Mouse (Mus musculus): ENCODE measurements around the gene Zwint. TPM values are rescaled to one million over a fixed set of nuclear protein-coding genes. Genes with fewer than 3 reads are reported as not detected.

Gene Zwint
- polyA plus RNA-seq, 1 experiment from 2014 or later = 261 TPM

- Histone ChIP-seq H3K9me3 (no peaks in the 10 kb centered on the region), H3K4me1 (no peaks in the 10 kb centered on the region), H3K27ac (no peak overlapping the region), H3K9ac (no peak overlapping the region), H3K4me3 (no peak overlapping the region), H3K27me3 (no peaks in the 10 kb centered on the region), H3K4me2 (replicated peaks) (no peak overlapping the region), H3K36me3 (peaks cover 52% of the 10 kb centered on the region)
- ATAC-seq (ENCODE audit: low FRiP score, low read depth) = no peak
- WGBS = 93% methylated on average over 1 of the region's 1 CpGs
These were observed 14.4 kb downstream of the Zwint start for GRCm38 (mm10) chr10:72669086-72669485.

GRCm38 (mm10) chr10:72675971-72676370, 21.3 kb downstream of the Zwint start:
- ATAC-seq (ENCODE audit: low FRiP score, low read depth) = no peak
- H3K27me3 ChIP-seq = no peaks in the 10 kb centered on the region
- 91% methylated on average over 6 of the region's 6 CpGs for WGBS
- no peak overlapping the region for H3K27ac ChIP-seq
- H3K4me3 ChIP-seq = no peak overlapping the region
- no peaks in the 10 kb centered on the region for H3K9me3 ChIP-seq
- H3K4me2 ChIP-seq (replicated peaks) = no peak overlapping the region
- no peak overlapping the region for H3K9ac ChIP-seq
- no peaks in the 10 kb centered on the region for H3K4me1 ChIP-seq
- peaks cover 11% of the 10 kb centered on the region for H3K36me3 ChIP-seq

- no peaks in the 10 kb centered on the region for H3K9me3 ChIP-seq
- H3K27ac ChIP-seq = no peak overlapping the region
- H3K4me2 ChIP-seq (replicated peaks) = no peak overlapping the region
- H3K4me1 ChIP-seq = no peaks in the 10 kb centered on the region
- 98% methylated on average over 1 of the region's 1 CpGs for WGBS
- H3K27me3 ChIP-seq = no peaks in the 10 kb centered on the region
- no peak for ATAC-seq (ENCODE audit: low FRiP score, low read depth)
- peaks cover 10% of the 10 kb centered on the region for H3K36me3 ChIP-seq
- H3K9ac ChIP-seq = no peak overlapping the region
- no peak overlapping the region for H3K4me3 ChIP-seq
These were observed 21.9 kb downstream of the Zwint start for GRCm38 (mm10) chr10:72676550-72676949.

- no peak overlapping the region for H3K4me3 ChIP-seq
These were observed 24.4 kb downstream of the Zwint start for GRCm38 (mm10) chr10:72679086-72679485.

GRCm38 (mm10) chr10:72701092-72701491, 46.4 kb downstream of the Zwint start:
- no peaks in the 10 kb centered on the region for H3K4me1 ChIP-seq
- no peak overlapping the region for H3K9ac ChIP-seq
- H3K36me3 ChIP-seq = no peaks in the 10 kb centered on the region
- no peak overlapping the region for H3K27ac ChIP-seq
- H3K9me3 ChIP-seq = no peaks in the 10 kb centered on the region
- H3K27me3 ChIP-seq = no peaks in the 10 kb centered on the region
- ATAC-seq (ENCODE audit: low FRiP score, low read depth) = no peak
- H3K4me3 ChIP-seq = no peak overlapping the region
- H3K4me2 ChIP-seq (replicated peaks) = no peak overlapping the region
- 76% methylated on average over 5 of the region's 5 CpGs for WGBS

More at GRCm38 (mm10) chr10:72679086-72679485, 24.4 kb downstream of the Zwint start:
- Histone ChIP-seq H3K9ac (no peak overlapping the region), H3K27me3 (no peaks in the 10 kb centered on the region), H3K36me3 (peaks cover 6% of the 10 kb centered on the region), H3K9me3 (no peaks in the 10 kb centered on the region), H3K27ac (no peak overlapping the region), H3K4me2 (replicated peaks) (no peak overlapping the region), H3K4me1 (no peaks in the 10 kb centered on the region)
- ATAC-seq (ENCODE audit: low FRiP score, low read depth) = no peak
- WGBS = 81% methylated on average over 4 of the region's 4 CpGs

- Histone ChIP-seq H3K4me3 (no peak overlapping the region), H3K9me3 (no peaks in the 10 kb centered on the region), H3K9ac (no peak overlapping the region), H3K36me3 (no peaks in the 10 kb centered on the region), H3K4me1 (no peaks in the 10 kb centered on the region), H3K27ac (no peak overlapping the region), H3K27me3 (no peaks in the 10 kb centered on the region), H3K4me2 (replicated peaks) (no peak overlapping the region)
- 77% methylated on average over 2 of the region's 2 CpGs for WGBS
- ATAC-seq (ENCODE audit: low FRiP score, low read depth) = no peak
These were observed 59.1 kb downstream of the Zwint start for GRCm38 (mm10) chr10:72713754-72714153.

All from limb, embryonic 13.5 days (tissue).